Mouse (Mus musculus) MEL (cell line): ENCODE results near the gene Nadk. TPM values are rescaled to one million over a fixed set of nuclear protein-coding genes. Genes with fewer than 3 reads are reported as not detected.

ENCODE experiments used
- DNase-seq: peaks from one replicate; pipeline ENCODE4 v3.0.0; 2011; ENCODE audit warnings: low read depth, low spot score
- H3K27ac ChIP-seq: 2 replicates; pipeline ENCODE4 v1.5.1; 2012; ENCODE audit warnings: low read depth, mild to moderate bottlenecking, control low read depth, low read length, moderate library complexity; ENCODE audit not compliant: control insufficient read depth
- H3K27me3 ChIP-seq, 2 experiments: fragments of 150-350 bp in 1 of 2; sonication (generic) in 1 of 2; 2 replicates each; pipeline ENCODE4 v1.6.1; 2012; ENCODE audit warnings: low read length in 2 of 2, mild to moderate bottlenecking in 2 of 2, improper control_type of control experiment in 1 of 2, moderate library complexity in 1 of 2; ENCODE audit not compliant: insufficient read depth in 2 of 2, control insufficient read depth in 1 of 2
- H3K36me3 ChIP-seq, 2 experiments: 2 replicates each; pipeline ENCODE4 v1.6.1; 2012 to 2014; ENCODE audit warnings: low read length in 2 of 2, improper control_type of control experiment in 1 of 2, inconsistent platforms in 1 of 2, mild to moderate bottlenecking in 1 of 2; ENCODE audit not compliant: insufficient read depth in 2 of 2, control insufficient read depth in 1 of 2
- H3K4me1 ChIP-seq, 2 experiments: fragments of 150-350 bp in 1 of 2; sonication (generic) in 1 of 2; 2 replicates each; pipeline ENCODE4 v1.6.1; 2012; ENCODE audit warnings: low read length in 2 of 2, improper control_type of control experiment in 1 of 2, mild to moderate bottlenecking in 1 of 2; ENCODE audit not compliant: insufficient read depth in 2 of 2, control insufficient read depth in 1 of 2
- H3K4me3 ChIP-seq, 2 experiments: fragments of 150-350 bp in 1 of 2; sonication (generic) in 1 of 2; 2 replicates each; pipeline ENCODE4 v1.5.1; 2012; ENCODE audit warnings: low read depth in 2 of 2, low read length in 2 of 2, mild to moderate bottlenecking in 2 of 2, moderate library complexity in 2 of 2, control low read depth in 1 of 2, improper control_type of control experiment in 1 of 2; ENCODE audit not compliant: control insufficient read depth in 1 of 2, insufficient read depth in 1 of 2
- H3K79me2 ChIP-seq: 2 replicates; pipeline ENCODE4 v1.6.1; 2012; ENCODE audit warnings: mild to moderate bottlenecking, low read length, moderate library complexity; ENCODE audit not compliant: control insufficient read depth, poor library complexity, insufficient read depth
- H3K9ac ChIP-seq: 2 replicates; pipeline ENCODE4 v1.6.1; 2012; ENCODE audit warnings: low read depth, mild to moderate bottlenecking, control low read depth, low read length, moderate library complexity; ENCODE audit not compliant: control insufficient read depth, poor library complexity, severe bottlenecking
- H3K9me3 ChIP-seq: fragments of 150-350 bp; sonication (generic); replicated peaks from 2 replicates; pipeline ENCODE4 v1.6.1; 2012; ENCODE audit warnings: mild to moderate bottlenecking, low read length, improper control_type of control experiment, moderate library complexity; ENCODE audit not compliant: insufficient read depth
- BHLHE40 ChIP-seq: IDR thresholded peaks from 2 replicates; pipeline ENCODE4 v1.6.1; 2012; ENCODE audit warnings: low read depth, mild to moderate bottlenecking, inconsistent platforms, low read length, improper control_type of control experiment, borderline replicate concordance
- CHD1 ChIP-seq: IDR thresholded peaks from 2 replicates; pipeline ENCODE4 v1.6.1; 2012; ENCODE audit warnings: low read depth, mild to moderate bottlenecking, inconsistent platforms, low read length, improper control_type of control experiment
- CTCF ChIP-seq, 3 experiments: IDR thresholded peaks in 2 of 3; conservative IDR thresholded peaks in 1 of 3; 2 replicates each; pipeline ENCODE4 v1.5.1; 2011 to 2012; ENCODE audit warnings: low read length in 3 of 3, low read depth in 2 of 3, mild to moderate bottlenecking in 2 of 3, improper control_type of control experiment in 1 of 3, inconsistent platforms in 1 of 3, mixed read lengths in 1 of 3, moderate library complexity in 1 of 3; ENCODE audit not compliant: control insufficient read depth in 1 of 3, insufficient read depth in 1 of 3, poor library complexity in 1 of 3, severe bottlenecking in 1 of 3
- ELF1 ChIP-seq: IDR thresholded peaks from 2 replicates; pipeline ENCODE4 v1.6.1; 2014; ENCODE audit warnings: low read depth, mild to moderate bottlenecking, inconsistent platforms, low read length, improper control_type of control experiment, moderate library complexity
- EP300 ChIP-seq, 2 experiments: IDR thresholded peaks; 2 replicates each; pipeline ENCODE4 v1.6.1; 2011; ENCODE audit warnings: improper control_type of control experiment in 2 of 2, low read length in 2 of 2, low read depth in 1 of 2, mild to moderate bottlenecking in 1 of 2
- ETS1 ChIP-seq: IDR thresholded peaks from 2 replicates; pipeline ENCODE4 v1.6.1; 2012; ENCODE audit warnings: low read depth, mild to moderate bottlenecking, inconsistent platforms, low read length, improper control_type of control experiment, moderate library complexity
- GABPA ChIP-seq: IDR thresholded peaks from 2 replicates; pipeline ENCODE4 v1.6.1; 2012; ENCODE audit warnings: low read depth, mild to moderate bottlenecking, inconsistent platforms, low read length, improper control_type of control experiment, moderate library complexity
- GATA1 ChIP-seq: IDR thresholded peaks from 2 replicates; pipeline ENCODE4 v1.6.1; 2011; ENCODE audit warnings: low read depth, low read length, improper control_type of control experiment
- JUND ChIP-seq: IDR thresholded peaks from 2 replicates; pipeline ENCODE4 v1.6.1; 2011; ENCODE audit warnings: low read depth, mild to moderate bottlenecking, improper control_type of control experiment, low read length
- KAT2A ChIP-seq: conservative IDR thresholded peaks from 2 replicates; pipeline ENCODE4 v1.6.1; 2012; ENCODE audit warnings: low read depth, low read length, improper control_type of control experiment, inconsistent platforms
- MAFK ChIP-seq: IDR thresholded peaks from 2 replicates; pipeline ENCODE4 v1.6.1; 2011; ENCODE audit warnings: low read depth, mild to moderate bottlenecking, low read length, improper control_type of control experiment, borderline replicate concordance
- MAZ ChIP-seq: IDR thresholded peaks from 2 replicates; pipeline ENCODE4 v1.6.1; 2012; ENCODE audit warnings: low read depth, mild to moderate bottlenecking, inconsistent platforms, low read length, improper control_type of control experiment
- MXI1 ChIP-seq: IDR thresholded peaks from 2 replicates; pipeline ENCODE4 v1.6.1; 2011; ENCODE audit warnings: mild to moderate bottlenecking, low read depth, low read length, improper control_type of control experiment
- MYB ChIP-seq: IDR thresholded peaks from 2 replicates; pipeline ENCODE4 v1.6.1; 2011; ENCODE audit warnings: mild to moderate bottlenecking, low read depth, low read length, improper control_type of control experiment
- NRF1 ChIP-seq: IDR thresholded peaks from 2 replicates; pipeline ENCODE4 v1.6.1; 2014; ENCODE audit warnings: low read depth, mild to moderate bottlenecking, inconsistent platforms, low read length, improper control_type of control experiment, moderate library complexity; ENCODE audit not compliant: poor library complexity, insufficient read depth, severe bottlenecking
- POLR2AphosphoS2 ChIP-seq: IDR thresholded peaks from 2 replicates; pipeline ENCODE4 v1.6.1; 2011; ENCODE audit warnings: low read length, improper control_type of control experiment
- POLR2AphosphoS5 ChIP-seq: IDR thresholded peaks from 2 replicates; pipeline ENCODE4 v1.6.1; 2012; ENCODE audit warnings: low read depth, borderline replicate concordance, mild to moderate bottlenecking, inconsistent platforms, low read length, moderate library complexity, mixed read lengths
- RCOR1 ChIP-seq: IDR thresholded peaks from 2 replicates; pipeline ENCODE4 v1.6.1; 2012; ENCODE audit warnings: low read depth, mild to moderate bottlenecking, inconsistent platforms, low read length, improper control_type of control experiment
- SMC3 ChIP-seq: IDR thresholded peaks from 2 replicates; pipeline ENCODE4 v1.6.1; 2011; ENCODE audit warnings: low read depth, low read length, improper control_type of control experiment
- TAL1 ChIP-seq: IDR thresholded peaks from 2 replicates; pipeline ENCODE4 v1.6.1; 2012; ENCODE audit warnings: mild to moderate bottlenecking, inconsistent platforms, low read length, moderate library complexity, mixed read lengths
- TBP ChIP-seq: IDR thresholded peaks from 2 replicates; pipeline ENCODE4 v1.8.0; 2011; ENCODE audit warnings: low read depth, low read length, improper control_type of control experiment
- TCF12 ChIP-seq: IDR thresholded peaks from 2 replicates; pipeline ENCODE4 v1.6.1; 2014; ENCODE audit warnings: low read depth, mild to moderate bottlenecking, inconsistent platforms, low read length, improper control_type of control experiment, moderate library complexity
- ZC3H11A ChIP-seq: IDR thresholded peaks from 2 replicates; pipeline ENCODE4 v1.6.1; 2012; ENCODE audit warnings: low read depth, mild to moderate bottlenecking, inconsistent platforms, low read length, improper control_type of control experiment
- ZKSCAN1 ChIP-seq: IDR thresholded peaks from 2 replicates; pipeline ENCODE4 v1.6.1; 2012; ENCODE audit warnings: low read depth, mild to moderate bottlenecking, inconsistent platforms, low read length, improper control_type of control experiment, moderate library complexity
- ZNF384 ChIP-seq: IDR thresholded peaks from 2 replicates; pipeline ENCODE4 v1.6.1; 2012; ENCODE audit warnings: low read depth, mild to moderate bottlenecking, inconsistent platforms, low read length, improper control_type of control experiment
- polyA plus RNA-seq, 2 experiments: library from polyadenylated mRNA; stranded (reverse) in 1 of 2; unstranded in 1 of 2; fragments of >175 nt in 1 of 2; fragments of >200 nt in 1 of 2; gene quantifications; 2 replicates each; pipeline versions ENCODE4 v1.2.1 to v1.2.4; 2012; ENCODE audit warnings: low replicate concordance in 2 of 2, low read depth in 1 of 2; ENCODE audit not compliant: insufficient read length in 2 of 2, insufficient read depth in 1 of 2, missing spikeins in 1 of 2
- total RNA-seq: library from RNA; depleted of rRNA; stranded (reverse); fragments of 300-350 nt; gene quantifications from 2 replicates; pipeline ENCODE4 v1.2.3, GENCODE M21; 2012

Nadk gene
- total and polyA plus RNA-seq, 3 experiments = 53.2 to 258 (median 151) TPM

DNA sequence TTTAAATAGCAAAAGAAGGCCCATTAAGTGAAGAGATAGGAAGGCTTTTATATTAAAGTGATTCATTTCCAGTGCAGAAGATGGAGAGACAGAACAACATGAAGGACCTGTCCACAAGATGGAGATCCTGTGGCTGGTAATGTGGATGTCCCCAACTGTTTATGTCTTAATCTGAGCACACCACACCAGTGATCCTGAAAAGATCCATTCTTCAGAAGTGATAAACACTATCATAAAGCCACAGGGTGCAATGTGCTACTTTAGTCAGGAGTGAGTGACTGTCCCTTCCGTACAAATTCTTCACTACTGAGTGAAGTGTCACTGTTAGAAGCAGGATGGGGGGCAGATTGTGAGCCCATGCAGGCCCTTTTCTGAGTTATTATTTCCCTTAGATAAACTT is 40.6 kb downstream of the Nadk start (continued):
- TF ChIP-seq CHD1 = no peak
- TF ChIP-seq TAL1 = peak; percentile 65
- no peak for TF ChIP-seq GABPA
- no peak for TF ChIP-seq MXI1
- TF ChIP-seq POLR2AphosphoS2 = no peak
- TF ChIP-seq BHLHE40 = no peak
- TF ChIP-seq TCF12 = peak; percentile 63; the same call in 1 of the 2 replicates
- TF ChIP-seq JUND = no peak
- TF ChIP-seq ETS1 = no peak
- no peak for TF ChIP-seq RCOR1
- no peak for TF ChIP-seq ZNF384
- no peak for TF ChIP-seq NRF1
- TF ChIP-seq, all 39 proteins: peak for 4

DNA sequence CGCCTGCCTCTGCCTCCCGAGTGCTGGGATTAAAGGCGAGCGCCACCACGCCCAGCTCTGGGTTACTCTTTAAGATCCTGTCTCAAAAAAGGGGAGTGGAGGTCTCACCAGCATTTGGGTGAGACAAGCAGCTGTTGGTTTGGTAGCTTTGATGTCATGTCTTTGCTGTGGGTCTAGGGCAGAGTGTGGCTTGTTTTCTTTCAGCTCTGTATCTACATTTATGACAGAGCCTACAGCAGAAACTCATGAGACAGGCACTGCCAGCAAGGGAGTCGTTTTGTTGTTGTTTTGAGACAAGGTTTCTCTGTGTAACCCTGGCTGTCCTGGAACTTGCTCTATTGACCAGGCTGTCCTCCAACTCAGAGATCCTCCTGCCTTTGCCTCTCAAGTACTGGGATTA is 41.6 kb downstream of the Nadk start:
- H3K4me1 ChIP-seq = peaks cover 6 to 7% of the 10 kb centered on the region in 2 experiments; a peak in 3 of 4 replicates
- H3K27me3 ChIP-seq = no peaks in the 10 kb centered on the region
- H3K9me3 ChIP-seq = no peaks in the 10 kb centered on the region
- H3K79me2 ChIP-seq = peaks cover 9% of the 10 kb centered on the region
- H3K27ac ChIP-seq = no peak overlapping the region
- DNase-seq = no peak
- H3K4me3 ChIP-seq = no peak overlapping the region
- no peak for TF ChIP-seq CHD1
- no peak for TF ChIP-seq KAT2A
- TF ChIP-seq POLR2AphosphoS5 = no peak
- TF ChIP-seq ZC3H11A = no peak
- no peak for TF ChIP-seq TBP
- H3K9ac ChIP-seq = no peak overlapping the region
- H3K36me3 ChIP-seq = peaks cover 0 to 18% of the 10 kb centered on the region in 2 experiments; a peak in 2 of 4 replicates

- no peak for TF ChIP-seq ZKSCAN1
- TF ChIP-seq TBP = no peak
- TF ChIP-seq MAFK = no peak
- no peak for TF ChIP-seq ZC3H11A
- TF ChIP-seq MYB = no peak
- TF ChIP-seq EP300 (IDR thresholded peaks at IDR 0.05; ENCODE audit: low read depth in 1 of 2, low read length in 2 of 2) = no peak
- TF ChIP-seq CTCF (IDR thresholded peaks at IDR 0.05 in 2 of 3, conservative IDR thresholded peaks at IDR 0.05 in 1 of 3; ENCODE audit: control insufficient read depth in 1 of 3, insufficient read depth in 1 of 3, low read depth in 2 of 3, low read length in 3 of 3, poor library complexity in 1 of 3, severe bottlenecking in 1 of 3) = no peak
- TF ChIP-seq RCOR1 = no peak
- no peak for TF ChIP-seq ELF1
- TF ChIP-seq CHD1 = no peak
- TF ChIP-seq KAT2A = no peak
- TF ChIP-seq JUND = no peak
- no peak for TF ChIP-seq POLR2AphosphoS5
- no peak for TF ChIP-seq SMC3
- TF ChIP-seq MAZ = no peak
- TF ChIP-seq GATA1 = no peak
- TF ChIP-seq NRF1 = no peak
- H3K9ac ChIP-seq = no peak overlapping the region
- no peak overlapping the region for H3K27ac ChIP-seq
- H3K4me3 ChIP-seq = no peak overlapping the region
- no peaks in the 10 kb centered on the region for H3K27me3 ChIP-seq
- H3K79me2 ChIP-seq = peaks cover 9% of the 10 kb centered on the region
- no peaks in the 10 kb centered on the region for H3K9me3 ChIP-seq
- H3K36me3 ChIP-seq = peaks cover 0 to 14% of the 10 kb centered on the region in 2 experiments; a peak in 3 of 4 replicates
- H3K4me1 ChIP-seq = peaks cover 2 to 5% of the 10 kb centered on the region in 2 experiments; a peak in 1 of 4 replicates
- no peak for DNase-seq
These were observed 43.0 kb downstream of the Nadk start for GRCm38 (mm10) chr4:155605132-155605531.
